Mouse (Mus musculus) heart, adult 8-10 months (tissue): Measurements from ENCODE around the gene Kif9. TPM values are rescaled to one million over a fixed set of nuclear protein-coding genes. Genes with fewer than 3 reads are reported as not detected.

Experiments used
- DNase-seq: peaks from one replicate; pipeline ENCODE4 v3.0.0; 2022; ENCODE audit warnings: low spot score
- total RNA-seq, 4 experiments: library from RNA; stranded (reverse); gene quantifications; 2 replicates each; pipeline ENCODE4 v1.2.4; 2022

Kif9 gene
- under 1 TPM; 0.14 to 0.31 (median 0.20) TPM for total RNA-seq

- peak; percentile 98 for DNase-seq
These were observed at the start of gene Kif9, which contains the start of gene Klhl18 for GRCm38 (mm10) chr9:110476124-110477091. TSS of gene Kif9 (plus strand) at chr9:110476958. TSS of gene Klhl18 (minus strand) at chr9:110476694.

DNA sequence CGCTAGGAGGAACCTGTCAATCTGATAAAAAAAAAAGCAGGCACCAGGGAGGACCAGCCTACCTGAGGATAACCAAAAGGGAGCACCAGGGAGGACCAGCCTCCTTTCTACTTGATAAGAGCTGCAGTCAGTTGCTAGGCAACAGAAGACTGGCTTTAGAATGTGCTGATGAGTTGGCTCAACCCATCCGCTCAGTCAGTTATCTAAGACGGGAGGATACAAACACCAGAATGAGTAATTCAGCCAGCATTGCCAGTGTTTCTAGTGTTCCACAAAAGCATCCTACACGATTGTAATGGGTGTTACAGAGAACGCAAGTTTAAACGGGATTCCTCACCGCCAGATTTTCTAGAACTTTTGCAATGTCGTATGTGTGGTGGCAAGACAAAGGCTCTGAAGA lies 45.5 kb upstream of the Kif9 start:
- no peak for DNase-seq

DNA sequence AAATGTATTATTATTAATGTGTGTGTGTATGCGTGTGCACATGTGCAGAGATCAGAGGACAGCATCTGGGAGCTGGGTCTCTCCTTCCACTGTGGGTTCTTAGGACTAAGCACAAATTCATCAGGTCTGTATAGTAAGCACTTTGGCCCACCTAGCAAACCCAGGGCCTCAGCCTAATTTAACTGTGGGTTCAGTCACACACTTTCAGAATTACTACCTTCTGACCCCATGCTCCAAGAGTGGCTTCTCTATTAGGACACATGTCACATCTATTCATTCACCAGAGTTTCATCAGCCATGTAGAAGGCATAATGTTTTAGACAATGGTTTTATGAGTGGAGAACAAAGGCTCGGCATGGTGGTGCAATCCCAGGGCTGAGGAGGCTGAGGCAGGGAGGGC lies 43.7 kb upstream of the Kif9 start:
- DNase-seq = no peak

DNA sequence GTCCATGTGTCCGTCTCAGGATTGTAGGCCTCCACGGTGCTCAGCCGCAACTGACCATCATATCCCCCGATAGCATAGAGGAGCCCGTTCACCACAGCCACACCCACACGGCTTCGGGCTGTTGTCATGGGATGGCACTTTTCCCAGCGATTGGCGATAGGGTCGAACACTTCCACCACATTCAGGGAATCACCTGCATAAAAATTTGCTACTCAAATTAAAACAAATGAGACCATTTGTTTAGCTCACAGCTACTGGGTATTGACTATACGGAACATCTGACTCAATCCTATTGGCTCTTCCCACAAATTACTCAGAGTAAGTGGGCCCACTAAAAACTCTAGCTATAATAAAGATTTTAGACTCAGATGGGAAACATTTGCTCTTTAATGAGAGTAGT lies 40.7 kb upstream of the Kif9 start:
- DNase-seq = no peak

DNA sequence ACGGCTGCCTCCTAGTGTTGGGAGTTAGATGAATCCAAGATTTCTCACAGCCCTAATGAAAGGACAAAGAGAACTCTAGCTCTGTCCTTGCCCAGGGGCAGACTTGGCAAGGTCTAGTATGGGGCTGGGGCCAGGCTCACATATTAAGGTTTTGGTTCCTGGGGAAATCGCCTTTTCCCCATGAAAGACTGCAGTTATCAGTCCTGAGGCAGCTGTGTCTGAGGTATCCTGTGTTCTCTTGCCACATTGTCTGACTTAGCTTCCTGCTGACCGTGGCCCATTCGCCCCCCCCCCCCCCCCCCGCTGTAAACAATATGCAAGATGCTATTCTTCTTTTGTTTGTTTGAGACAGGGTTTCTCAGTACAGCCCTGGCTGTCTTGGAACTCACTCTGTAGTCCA lies 36.7 kb upstream of the Kif9 start:
- no peak for DNase-seq

GRCm38 (mm10) chr9:110440559-110440958 lies 36.2 kb upstream of the Kif9 start:
- DNase-seq = no peak

GRCm38 (mm10) chr9:110448356-110448755 lies 28.4 kb upstream of the Kif9 start:
- DNase-seq = no peak

- peak; percentile 76 for DNase-seq
These were observed 27.7 kb upstream of the Kif9 start for GRCm38 (mm10) chr9:110448857-110449617.

DNA sequence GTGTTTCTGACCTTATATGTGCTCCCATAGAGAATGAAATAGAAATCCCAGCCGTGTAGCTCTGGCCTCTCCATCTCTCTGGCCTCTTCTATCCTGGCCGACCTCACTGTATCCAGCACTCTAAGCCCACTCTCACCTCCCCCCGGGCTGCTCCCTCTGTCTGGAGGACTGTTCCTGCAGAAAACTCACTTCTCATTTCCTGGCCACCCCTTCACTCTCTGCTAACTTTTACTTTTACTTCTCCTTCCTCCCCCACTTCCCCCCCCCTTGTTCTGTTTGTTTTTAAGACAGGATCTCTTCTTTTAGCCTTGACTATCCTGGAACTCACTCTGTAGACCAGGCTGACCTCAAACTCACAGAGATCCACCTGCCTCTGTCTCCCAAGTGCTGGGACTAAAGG lies 24.2 kb upstream of the Kif9 start:
- DNase-seq = no peak

GRCm38 (mm10) chr9:110457926-110458325 lies 18.8 kb upstream of the Kif9 start:
- DNase-seq = no peak

GRCm38 (mm10) chr9:110459145-110459727 lies 17.5 kb upstream of the Kif9 start:
- peak; percentile 38 for DNase-seq

GRCm38 (mm10) chr9:110460884-110461815 lies 15.6 kb upstream of the Kif9 start:
- no peak for DNase-seq

DNA sequence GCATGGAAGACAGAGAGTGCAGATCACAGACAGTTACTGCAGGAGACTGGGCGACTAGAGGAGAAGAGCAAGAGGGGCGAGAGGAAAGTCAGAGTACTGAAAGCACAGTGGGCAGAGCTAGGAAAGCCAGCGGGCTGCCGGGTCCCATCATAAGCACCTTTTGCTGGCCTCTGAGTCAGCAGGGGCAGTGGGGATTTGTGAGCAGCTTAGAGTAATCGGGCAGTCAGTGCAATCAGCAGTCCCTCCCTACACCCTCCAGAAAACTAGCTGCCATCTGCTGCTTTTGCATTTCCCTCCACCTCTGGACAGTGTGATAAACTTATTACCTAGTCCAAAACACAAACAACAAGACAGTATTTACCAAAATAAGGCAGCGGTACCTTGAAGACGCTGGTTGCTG lies 14.4 kb upstream of the Kif9 start:
- no peak for DNase-seq

- no peak for DNase-seq
These were observed 12.7 kb upstream of the Kif9 start for GRCm38 (mm10) chr9:110463983-110464591.

- no peak for DNase-seq
These were observed 11.4 kb upstream of the Kif9 start for GRCm38 (mm10) chr9:110465336-110465735.

DNA sequence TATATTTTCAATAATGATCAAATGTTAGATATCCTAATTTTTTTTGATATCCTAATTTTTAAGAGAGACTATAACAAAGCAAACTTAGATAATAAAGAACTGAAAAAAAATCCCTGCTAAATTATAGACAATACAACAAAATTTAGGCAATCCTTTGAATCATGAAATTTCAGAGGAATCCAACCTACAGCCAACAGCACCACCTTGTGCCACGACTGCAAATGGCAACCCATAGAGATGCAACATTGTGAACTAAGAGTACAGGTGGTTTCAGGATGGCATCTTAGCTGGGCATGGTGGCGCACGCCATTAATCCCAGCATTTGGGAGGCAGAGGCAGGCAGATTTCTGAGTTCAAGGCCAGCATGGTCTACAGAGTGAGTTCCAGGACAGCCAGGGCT lies 10.6 kb upstream of the Kif9 start:
- DNase-seq = no peak

- no peak for DNase-seq
These were observed 1.2 kb downstream of the Kif9 start for GRCm38 (mm10) chr9:110477951-110478350.

DNA sequence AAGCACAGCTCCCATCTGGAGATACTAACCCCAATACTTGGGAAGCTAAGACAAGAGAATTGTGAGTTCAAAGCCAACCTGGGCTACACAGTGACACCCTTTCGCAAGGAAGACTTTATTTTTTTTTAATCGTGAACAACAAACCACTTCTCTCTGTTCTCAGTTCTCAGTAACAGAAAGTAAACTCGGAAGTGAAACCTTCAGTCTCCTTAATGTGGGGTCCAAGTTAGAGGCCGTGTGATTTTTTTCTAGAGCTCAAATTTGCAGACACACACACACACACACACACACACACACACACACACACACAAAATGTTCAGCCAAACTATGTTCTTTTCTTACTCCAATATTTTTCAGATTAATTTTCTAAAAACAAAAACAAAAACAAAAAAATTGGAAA lies 1.9 kb downstream of the Kif9 start:
- no peak for DNase-seq

- DNase-seq = no peak
These were observed 12.1 kb downstream of the Kif9 start for GRCm38 (mm10) chr9:110488841-110489240.

GRCm38 (mm10) chr9:110490913-110491312 lies 14.2 kb downstream of the Kif9 start:
- no peak for DNase-seq

GRCm38 (mm10) chr9:110525737-110526136 lies 49.0 kb downstream of the Kif9 start:
- DNase-seq = no peak
